Mouse (Mus musculus) mesoderm, embryonic 11.5 days (tissue): ENCODE measurements around the gene Dkc1.
"Not testable (repeated sequence)": the region's sequence is repeated elsewhere in the genome, so short reads cannot be mapped to it uniquely, and the experiment has no call there.

Experiments used
- DNase-seq: peaks from one replicate; pipeline ENCODE4 v3.0.0-alpha.2; 2012; ENCODE audit warnings: low read depth, low spot score

The Dkc1 gene

DNA sequence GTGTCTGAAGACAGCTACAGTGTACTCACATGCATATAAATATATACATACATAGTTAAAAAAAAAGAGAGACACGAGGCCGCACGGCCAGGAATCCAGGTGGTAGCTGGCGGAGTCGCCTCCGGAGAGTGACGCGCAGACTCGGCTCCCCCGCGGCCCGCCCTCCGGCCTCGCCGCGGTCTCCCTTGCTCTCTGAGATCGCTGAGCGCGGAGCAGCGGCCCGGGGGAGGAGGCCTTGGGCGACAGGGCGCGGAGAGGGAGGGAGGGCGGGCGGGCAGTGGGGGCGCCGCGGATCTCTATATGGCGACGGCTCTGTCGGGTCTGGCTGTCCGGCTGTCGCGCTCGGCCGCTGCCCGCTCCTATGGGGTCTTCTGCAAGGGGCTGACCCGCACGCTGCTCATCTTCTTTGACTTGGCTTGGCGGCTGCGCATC is 47.5 kb downstream of the Dkc1 start:
- not testable (repeated sequence) for DNase-seq

- DNase-seq: no peak
Measured at GRCm38 (mm10) chrX:75148414-75148813, 52.8 kb downstream of the Dkc1 start.

GRCm38 (mm10) chrX:75150304-75150703 is 54.6 kb downstream of the Dkc1 start:
- DNase-seq: no peak

DNA sequence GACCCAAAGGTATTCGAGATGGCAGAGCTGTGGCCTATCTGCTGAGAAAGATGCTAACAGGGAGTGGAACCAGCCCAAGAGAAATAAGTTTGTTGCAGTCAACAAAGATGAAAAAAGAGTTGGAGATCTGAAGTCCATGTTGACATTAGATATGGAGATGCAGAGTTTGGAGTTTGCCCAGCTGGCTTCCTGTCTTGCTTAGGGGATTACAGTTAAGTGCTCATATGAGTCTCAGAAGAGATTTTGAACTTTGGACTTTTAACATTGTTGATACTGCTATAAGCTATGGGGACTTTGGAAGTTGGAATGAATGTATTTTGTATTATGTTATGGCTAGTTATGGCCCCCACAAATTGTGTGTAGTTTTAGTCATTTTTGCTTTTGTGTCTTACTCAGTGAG is 56.6 kb downstream of the Dkc1 start:
- DNase-seq: no peak

GRCm38 (mm10) chrX:75155576-75156243 is 60.1 kb downstream of the Dkc1 start:
- DNase-seq: peak; percentile 39
